Mouse (Mus musculus): ENCODE data around the gene Mab21l1.

GRCm38 (mm10) chr3:55768654-55769053 is 13.7 kb upstream of the Mab21l1 start:
- TF ChIP-seq HCFC1 (IDR thresholded peaks at IDR 0.05; ENCODE audit: borderline replicate concordance, insufficient read depth, low read length) (no peak), ZC3H11A (IDR thresholded peaks at IDR 0.05; ENCODE audit: borderline replicate concordance, low read depth, low read length) (no peak), CHD2 (IDR thresholded peaks at IDR 0.05; ENCODE audit: low read depth, low read length) (no peak)

Data from ES-E14 (cell line).